Mouse (Mus musculus): ENCODE measurements around the gene Lmo1.
"Not testable (repeated sequence)": the region's sequence is repeated elsewhere in the genome, so short reads cannot be mapped to it uniquely, and the experiment has no call there.

Lmo1 gene

GRCm38 (mm10) chr7:109174337-109174948 is 564 bp downstream of the Lmo1 start:
- CTCF ChIA-PET = no interaction called here

GRCm38 (mm10) chr7:109171874-109172273 is 3.1 kb downstream of the Lmo1 start:
- CTCF ChIA-PET = interaction anchor here (0.5 kb wide), 1 partner anchor 99 kb away, joined by 9 read pairs; no protein-coding TSS in a partner anchor

GRCm38 (mm10) chr7:109170441-109170820 is 4.6 kb downstream of the Lmo1 start:
- CTCF ChIA-PET = no interaction called here

GRCm38 (mm10) chr7:109169505-109170440 is 5.2 kb downstream of the Lmo1 start:
- CTCF ChIA-PET = no interaction called here

GRCm38 (mm10) chr7:109168716-109169115 is 6.3 kb downstream of the Lmo1 start:
- CTCF ChIA-PET = no interaction called here

GRCm38 (mm10) chr7:109165931-109166585 is 8.9 kb downstream of the Lmo1 start:
- CTCF ChIA-PET = no interaction called here

- CTCF ChIA-PET = no interaction called here
Observed at GRCm38 (mm10) chr7:109154331-109154730, 20.7 kb downstream of the Lmo1 start.

- CTCF ChIA-PET = no interaction called here
Observed at GRCm38 (mm10) chr7:109153538-109153937, 21.5 kb downstream of the Lmo1 start.

GRCm38 (mm10) chr7:109151088-109151487 is 23.9 kb downstream of the Lmo1 start:
- CTCF ChIA-PET = no interaction called here

GRCm38 (mm10) chr7:109145211-109145610 is 29.8 kb downstream of the Lmo1 start:
- CTCF ChIA-PET = no interaction called here

- CTCF ChIA-PET = no interaction called here
Observed at GRCm38 (mm10) chr7:109144705-109145104, 30.3 kb downstream of the Lmo1 start.

- CTCF ChIA-PET = no interaction called here
Observed at GRCm38 (mm10) chr7:109142564-109142963, 32.4 kb downstream of the Lmo1 start.

GRCm38 (mm10) chr7:109141753-109142152 is 33.3 kb downstream of the Lmo1 start:
- CTCF ChIA-PET = no interaction called here

GRCm38 (mm10) chr7:109141054-109141453 is 34.0 kb downstream of the Lmo1 start:
- CTCF ChIA-PET = no interaction called here

GRCm38 (mm10) chr7:109139405-109139804 is 35.6 kb downstream of the Lmo1 start:
- CTCF ChIA-PET = interaction anchor here (0.6 kb wide), 2 partner anchors 294 to 480 kb away, joined by 5 to 8 read pairs; no protein-coding TSS in a partner anchor

GRCm38 (mm10) chr7:109137441-109137840 is 37.6 kb downstream of the Lmo1 start:
- CTCF ChIA-PET = no interaction called here

GRCm38 (mm10) chr7:109131565-109131964 is 43.4 kb downstream of the Lmo1 start:
- CTCF ChIA-PET = no interaction called here

- CTCF ChIA-PET = no interaction called here
Observed at GRCm38 (mm10) chr7:109129946-109130686, 44.9 kb downstream of the Lmo1 start.

- CTCF ChIA-PET = no interaction called here
Observed at GRCm38 (mm10) chr7:109129442-109129841, 45.6 kb downstream of the Lmo1 start.

GRCm38 (mm10) chr7:109115929-109116328 is 59.1 kb downstream of the Lmo1 start:
- CTCF ChIA-PET = no interaction called here

- CTCF ChIA-PET = not testable (repeated sequence)
Observed at GRCm38 (mm10) chr7:109115488-109115887, 59.5 kb downstream of the Lmo1 start.

- CTCF ChIA-PET = no interaction called here
Observed at GRCm38 (mm10) chr7:109114950-109115349, 60.1 kb downstream of the Lmo1 start.
